Comparison of ENCODE assay signal across 8 mouse cellular contexts in the genomic region with DNA sequence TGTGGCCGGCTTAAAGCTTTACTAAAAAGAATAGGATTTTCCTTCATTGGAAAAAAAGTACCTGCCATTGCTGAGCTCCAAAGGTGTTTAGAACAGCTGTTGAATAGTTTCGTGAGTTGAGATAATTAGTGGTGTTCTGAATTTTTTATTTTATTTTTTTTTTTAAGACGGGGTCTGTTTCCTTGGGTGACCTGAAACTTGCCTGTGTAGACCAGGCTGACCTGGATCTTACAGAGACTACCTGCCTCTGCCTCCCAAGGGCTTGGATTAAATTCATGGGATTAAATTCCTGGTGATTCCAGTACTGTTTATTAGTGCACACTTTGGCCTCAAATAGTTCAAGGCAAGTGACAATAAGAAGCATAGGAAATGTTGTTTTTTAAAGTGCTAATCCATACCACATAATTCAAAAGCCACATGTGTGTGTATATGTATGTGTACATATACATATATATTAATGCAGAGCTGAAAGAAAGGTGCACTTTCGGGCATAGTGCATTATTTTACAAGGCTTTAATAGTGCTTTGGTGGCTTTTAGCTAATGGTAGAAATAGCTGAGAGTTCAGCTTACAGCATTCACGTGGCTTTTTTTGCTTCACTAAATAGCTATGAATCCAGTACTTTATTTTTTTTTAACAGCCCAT. TPM values are rescaled to one million over a fixed set of nuclear protein-coding genes. Genes with fewer than 3 reads are reported as not detected.
DNase-seq lines count a peak whose midpoint lies in the region; ATAC-seq and TF ChIP-seq lines count a peak whose summit lies in the region.

No protein-coding gene starts in this region.

- whole genome bisulfite sequencing in neural tube, embryonic 11.5 days: 17% methylated on average over 5 of the region's 5 CpGs
- WGBS in liver, embryonic 11.5 days: 22% methylated on average over 5 of the region's 5 CpGs
- 6% methylated on average over 5 of the region's 5 CpGs for WGBS in stomach, postnatal 0 days

- no peak for TF ChIP-seq CTCF in stomach, postnatal 0 days (IDR thresholded peaks at IDR 0.05; ENCODE audit: low read depth)

- peak; percentile 25 for DNase-seq in embryo, embryonic 10 days (ENCODE audit: low spot score)
- no peak for DNase-seq in embryo, embryonic 9.5 days (ENCODE audit: extremely low spot score)
- DNase-seq in neural tube, embryonic 11.5 days (ENCODE audit: low spot score): no peak
- no peak for DNase-seq in neural tube, embryonic 10.5 days (ENCODE audit: extremely low spot score, low spot score)
- DNase-seq in liver, embryonic 11.5 days (ENCODE audit: low spot score): no peak
- DNase-seq in stomach, postnatal 0 days (ENCODE audit: low spot score): no peak
- DNase-seq in frontal cortex, postnatal 14 days (ENCODE audit: low spot score in 2 of 2): no peak
- no peak for DNase-seq in frontal cortex, adult 2 months (ENCODE audit: extremely low spot score in 1 of 2, low spot score in 1 of 2)

- ATAC-seq in neural tube, embryonic 11.5 days (ENCODE audit: insufficient read depth, low FRiP score, low TSS enrichment): no peak
- ATAC-seq in liver, embryonic 11.5 days (replicated peaks; ENCODE audit: low FRiP score): no peak
- no peak for ATAC-seq in stomach, postnatal 0 days (ENCODE audit: low FRiP score, low TSS enrichment)

- no peak for TF ChIP-seq EP300 in stomach, postnatal 0 days (optimal IDR thresholded peaks at IDR 0.05)

- peak overlapping the region; percentile 96 for H3K9ac ChIP-seq in neural tube, embryonic 11.5 days (ENCODE audit: low read length)
- peak overlapping the region; percentile 93 for H3K9ac ChIP-seq in liver, embryonic 11.5 days (ENCODE audit: low read depth, low read length)
- peak overlapping the region; percentile 99 for H3K9ac ChIP-seq in stomach, postnatal 0 days (ENCODE audit: low read length)

- no peaks in the 10 kb centered on the region for H3K36me3 ChIP-seq in neural tube, embryonic 11.5 days (ENCODE audit: control insufficient read depth, insufficient read depth, low read length)
- H3K36me3 ChIP-seq in liver, embryonic 11.5 days (ENCODE audit: control insufficient read depth, insufficient read depth, low read length): no peaks in the 10 kb centered on the region
- no peaks in the 10 kb centered on the region for H3K36me3 ChIP-seq in stomach, postnatal 0 days (ENCODE audit: control insufficient read depth, insufficient read depth, low read length)

- no peaks in the 10 kb centered on the region for H3K27me3 ChIP-seq in neural tube, embryonic 11.5 days (ENCODE audit: control insufficient read depth, insufficient read depth, low read length)
- H3K27me3 ChIP-seq in liver, embryonic 11.5 days (replicated peaks; ENCODE audit: control insufficient read depth, insufficient read depth, low read length): no peaks in the 10 kb centered on the region
- H3K27me3 ChIP-seq in stomach, postnatal 0 days (ENCODE audit: control insufficient read depth, insufficient read depth, low read length): no peaks in the 10 kb centered on the region

- peaks cover 15% of the 10 kb centered on the region; the same call in 1 of the 2 replicates for H3K4me1 ChIP-seq in neural tube, embryonic 11.5 days (ENCODE audit: control insufficient read depth, insufficient read depth, low read length)
- peaks cover 7% of the 10 kb centered on the region for H3K4me1 ChIP-seq in liver, embryonic 11.5 days (replicated peaks; ENCODE audit: control insufficient read depth, insufficient read depth, low read length)
- peaks cover 4% of the 10 kb centered on the region; the same call in 1 of the 2 replicates for H3K4me1 ChIP-seq in stomach, postnatal 0 days (replicated peaks; ENCODE audit: control insufficient read depth, insufficient read depth)

- H3K9me3 ChIP-seq in neural tube, embryonic 11.5 days (ENCODE audit: control insufficient read depth, low read length): no peaks in the 10 kb centered on the region
- no peaks in the 10 kb centered on the region for H3K9me3 ChIP-seq in liver, embryonic 11.5 days (ENCODE audit: control insufficient read depth, low read length)
- H3K9me3 ChIP-seq in stomach, postnatal 0 days (ENCODE audit: control insufficient read depth, low read length): no peaks in the 10 kb centered on the region

- peak overlapping the region; percentile 93 for H3K4me2 ChIP-seq in neural tube, embryonic 11.5 days (ENCODE audit: low read depth)
- peak overlapping the region; percentile 88 for H3K4me2 ChIP-seq in liver, embryonic 11.5 days
- peak overlapping the region; percentile 97 for H3K4me2 ChIP-seq in stomach, postnatal 0 days (replicated peaks; ENCODE audit: low read depth)

- H3K4me3 ChIP-seq in neural tube, embryonic 11.5 days (ENCODE audit: low read depth, low read length): peak overlapping the region; percentile 79
- peak overlapping the region; percentile 79 for H3K4me3 ChIP-seq in liver, embryonic 11.5 days (ENCODE audit: low read depth, low read length)
- H3K4me3 ChIP-seq in stomach, postnatal 0 days (ENCODE audit: low read depth, low read length): peak overlapping the region; percentile 95

- peak overlapping the region; percentile 87; the same call in 1 of the 2 replicates for H3K27ac ChIP-seq in neural tube, embryonic 11.5 days (ENCODE audit: low read depth, low read length)
- H3K27ac ChIP-seq in liver, embryonic 11.5 days (ENCODE audit: low read depth, low read length): peak overlapping the region; percentile 94
- peak overlapping the region; percentile 99 for H3K27ac ChIP-seq in stomach, postnatal 0 days (replicated peaks)

RNA-seq across cellular contexts. Expression of gene Zbed3, which starts 2.6 kb away (rescaled TPM):
- 57.2 and 62.8 TPM in 2 replicates for polyA plus RNA-seq in neural tube, embryonic 11.5 days (2014; fragmentation: Nextera tagmentation; extraction: Ambion mirVana)
- polyA plus RNA-seq in liver, embryonic 11.5 days (2014; fragmentation: Nextera tagmentation; extraction: Ambion mirVana): 30.9 and 32.1 TPM in 2 replicates
- 24.9 and 25.4 TPM in 2 replicates for polyA plus RNA-seq in stomach, postnatal 0 days (2015; fragmentation: Nextera tagmentation; extraction: Ambion mirVana)
- polyA plus RNA-seq in frontal cortex, adult 2 months (2012; rRNA removed): 16.6 and 17.1 TPM in 2 replicates

RNA-seq across cellular contexts. Expression of gene Aggf1, which starts 49.1 kb away (rescaled TPM):
- polyA plus RNA-seq in neural tube, embryonic 11.5 days (2014; fragmentation: Nextera tagmentation; extraction: Ambion mirVana): 46.3 and 52.9 TPM in 2 replicates
- 42.1 and 43.4 TPM in 2 replicates for polyA plus RNA-seq in liver, embryonic 11.5 days (2014; fragmentation: Nextera tagmentation; extraction: Ambion mirVana)
- 17.6 and 18.5 TPM in 2 replicates for polyA plus RNA-seq in stomach, postnatal 0 days (2015; fragmentation: Nextera tagmentation; extraction: Ambion mirVana)
- 37.5 and 39.1 TPM in 2 replicates for polyA plus RNA-seq in frontal cortex, adult 2 months (2012; rRNA removed)
